Mouse (Mus musculus) natural killer cell, adult 2 months (primary cell): Measurements from ENCODE around the gene Rnps1.
"Not testable (repeated sequence)": the region's sequence is repeated elsewhere in the genome, so short reads cannot be mapped to it uniquely, and the experiment has no call there.

Experiments
- DNase-seq, 2 experiments: peaks; one replicate each; pipeline ENCODE4 v3.0.0; 2022; ENCODE audit warnings: low spot score in 2 of 2

Rnps1 gene

DNA sequence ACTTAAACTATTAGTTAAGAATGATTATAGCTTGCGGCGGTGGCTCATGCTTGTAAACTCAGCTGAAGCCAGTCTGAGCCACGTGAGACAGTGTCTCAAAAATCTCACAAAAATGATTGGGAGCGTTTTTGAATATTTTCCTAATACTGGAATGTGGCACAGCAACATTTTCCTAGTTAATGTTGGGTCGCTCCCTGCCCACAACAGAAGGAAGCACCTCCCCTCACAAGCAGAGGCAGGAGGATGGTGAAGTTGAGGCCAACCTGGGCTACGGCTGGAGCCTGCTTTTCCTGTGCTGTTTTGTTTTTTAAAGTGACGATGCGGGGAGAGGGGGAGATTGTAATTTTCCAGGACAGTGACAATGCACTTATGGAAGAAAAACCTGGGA lies 12.8 kb downstream of the Rnps1 start:
- DNase-seq, result no peak

DNA sequence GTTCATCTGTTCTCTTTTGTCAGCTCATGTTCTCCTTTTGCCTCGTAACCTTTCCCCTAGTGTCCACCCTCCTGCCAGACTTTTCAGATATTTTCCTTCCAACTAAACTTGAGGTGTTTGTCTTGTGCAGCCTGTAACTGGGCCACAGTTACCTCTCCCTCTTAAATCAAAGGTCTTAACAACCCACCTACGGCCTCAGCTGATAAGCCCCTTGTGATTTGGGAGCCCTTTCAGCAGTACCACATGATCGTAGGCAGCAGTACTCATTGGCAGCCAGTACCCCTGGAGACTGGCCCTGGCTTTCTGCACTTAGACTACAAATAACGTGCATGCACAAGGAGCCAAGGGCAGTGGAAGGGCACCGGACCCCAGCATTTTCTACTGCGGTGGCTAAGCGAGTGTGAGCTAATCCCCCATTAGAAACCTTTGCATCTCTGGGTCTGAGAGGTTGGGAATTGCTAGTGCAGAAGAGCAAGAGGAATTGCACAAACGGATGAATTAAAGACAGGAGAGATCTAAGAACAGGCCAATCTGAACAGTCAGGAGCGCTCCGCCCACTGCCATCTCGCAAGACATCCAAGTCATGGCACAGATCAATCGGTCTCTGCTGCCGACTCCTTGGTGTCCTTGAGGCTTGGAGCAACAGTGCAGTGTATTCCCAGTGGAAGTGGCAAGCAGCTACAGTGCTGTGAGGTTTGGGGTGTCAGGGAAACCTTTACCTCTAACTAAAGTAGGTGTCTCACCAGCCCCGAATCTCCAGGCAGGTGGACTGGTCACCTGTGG lies 15.0 kb downstream of the Rnps1 start:
- no peak for DNase-seq

- DNase-seq, result peak; percentile 45 to 53
Measured at GRCm38 (mm10) chr17:24437016-24437415, 22.7 kb downstream of the Rnps1 start.

GRCm38 (mm10) chr17:24440377-24440776 lies 26.0 kb downstream of the Rnps1 start:
- DNase-seq, result no peak

GRCm38 (mm10) chr17:24441148-24441547 lies 26.8 kb downstream of the Rnps1 start:
- no peak for DNase-seq

GRCm38 (mm10) chr17:24442107-24442506 lies 27.7 kb downstream of the Rnps1 start:
- no peak for DNase-seq

- no peak for DNase-seq
Measured at GRCm38 (mm10) chr17:24442632-24443155, 28.3 kb downstream of the Rnps1 start, which contains the start of gene Dnase1l2. TSS of gene Dnase1l2 (minus strand) at chr17:24443105.

GRCm38 (mm10) chr17:24443409-24443808 lies 29.0 kb downstream of the Rnps1 start:
- DNase-seq, result no peak

- no peak for DNase-seq
Measured at GRCm38 (mm10) chr17:24446590-24446989, 32.2 kb downstream of the Rnps1 start.

- DNase-seq, result no peak
Measured at GRCm38 (mm10) chr17:24449507-24449906, 35.1 kb downstream of the Rnps1 start.

GRCm38 (mm10) chr17:24451220-24451619 lies 36.9 kb downstream of the Rnps1 start:
- DNase-seq, result no peak

DNA sequence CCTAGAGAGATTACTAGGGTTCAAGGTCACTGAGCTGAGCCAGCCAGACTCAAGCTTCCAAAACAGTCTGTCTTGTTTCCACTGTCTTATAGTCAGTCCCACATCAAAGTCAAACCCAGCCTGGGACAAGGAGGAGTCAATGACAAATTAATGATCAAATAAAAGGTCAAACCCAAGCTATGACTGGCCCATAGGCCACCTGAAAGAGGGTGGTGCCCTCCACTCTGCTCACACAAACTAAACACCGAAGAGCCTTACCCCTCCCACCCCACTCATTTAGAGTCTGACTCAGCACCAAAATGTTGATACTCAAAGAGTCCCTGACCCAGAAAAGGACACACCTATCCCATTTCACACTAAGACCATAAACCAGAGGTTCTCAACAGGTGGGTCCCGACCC lies 39.0 kb downstream of the Rnps1 start:
- no peak for DNase-seq

- DNase-seq, result peak; percentile 23 to 45
Measured at GRCm38 (mm10) chr17:24454218-24454755, 39.9 kb downstream of the Rnps1 start.

- peak; percentile 100 for DNase-seq
Measured at GRCm38 (mm10) chr17:24454756-24455522, 40.6 kb downstream of the Rnps1 start.

- not testable (repeated sequence) for DNase-seq
Measured at GRCm38 (mm10) chr17:24455523-24456206, 41.3 kb downstream of the Rnps1 start.

DNA sequence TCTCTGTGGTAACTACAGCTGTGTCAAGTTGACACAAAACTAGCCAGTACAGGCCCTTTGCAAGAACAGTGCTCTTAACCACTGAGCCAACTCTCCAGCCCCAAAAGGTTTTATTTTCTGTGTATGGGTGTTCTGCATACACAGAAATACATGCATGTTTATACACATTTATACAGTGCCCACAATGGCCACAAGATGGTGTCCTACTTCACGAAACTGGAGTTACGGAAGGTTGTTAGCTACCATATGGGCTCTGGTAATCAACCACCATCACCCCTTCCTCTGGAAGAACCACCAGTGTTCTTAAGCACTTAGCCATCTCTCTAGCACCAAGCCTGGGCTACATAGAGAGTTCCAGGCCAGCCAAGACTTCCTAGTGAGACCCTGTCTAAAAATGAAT lies 47.2 kb downstream of the Rnps1 start:
- peak; percentile 26 to 42 for DNase-seq

- no peak for DNase-seq
Measured at GRCm38 (mm10) chr17:24462932-24463331, 48.6 kb downstream of the Rnps1 start.

DNA sequence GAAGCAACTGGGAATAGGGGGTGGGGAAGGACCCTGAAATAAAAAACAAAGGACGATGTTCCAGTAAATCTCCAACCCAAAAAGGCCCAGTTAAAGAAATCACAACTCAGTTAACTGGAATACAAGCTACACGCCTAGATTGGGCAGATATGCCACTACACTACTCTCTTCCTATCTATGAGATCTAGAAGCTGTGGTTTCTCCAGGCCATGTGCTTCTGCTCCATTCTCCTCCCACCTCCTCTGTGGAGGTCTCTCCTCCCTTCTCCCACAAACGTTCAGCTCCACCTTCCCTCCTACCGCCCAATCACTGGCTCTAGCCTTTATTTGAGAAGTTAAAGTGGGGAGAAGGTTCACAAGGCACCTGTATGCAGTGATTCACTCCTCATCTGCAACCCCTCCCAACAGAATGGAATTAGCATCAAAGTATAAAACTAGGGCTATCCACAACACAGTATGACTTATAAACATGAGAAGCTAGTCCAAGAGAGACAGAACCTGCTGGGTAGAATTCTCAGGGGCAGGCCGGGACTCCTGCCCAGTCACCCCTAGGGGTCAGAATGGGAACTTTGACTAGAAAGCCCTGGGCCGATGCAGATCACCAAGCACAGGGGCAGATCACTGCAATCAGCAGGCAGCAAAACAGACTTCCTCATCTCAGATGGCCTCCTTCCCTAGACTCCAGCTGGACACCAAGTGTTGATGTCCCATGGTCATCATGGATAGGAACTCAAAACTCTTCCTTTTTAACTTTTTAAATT lies 49.2 kb downstream of the Rnps1 start:
- no peak for DNase-seq

DNA sequence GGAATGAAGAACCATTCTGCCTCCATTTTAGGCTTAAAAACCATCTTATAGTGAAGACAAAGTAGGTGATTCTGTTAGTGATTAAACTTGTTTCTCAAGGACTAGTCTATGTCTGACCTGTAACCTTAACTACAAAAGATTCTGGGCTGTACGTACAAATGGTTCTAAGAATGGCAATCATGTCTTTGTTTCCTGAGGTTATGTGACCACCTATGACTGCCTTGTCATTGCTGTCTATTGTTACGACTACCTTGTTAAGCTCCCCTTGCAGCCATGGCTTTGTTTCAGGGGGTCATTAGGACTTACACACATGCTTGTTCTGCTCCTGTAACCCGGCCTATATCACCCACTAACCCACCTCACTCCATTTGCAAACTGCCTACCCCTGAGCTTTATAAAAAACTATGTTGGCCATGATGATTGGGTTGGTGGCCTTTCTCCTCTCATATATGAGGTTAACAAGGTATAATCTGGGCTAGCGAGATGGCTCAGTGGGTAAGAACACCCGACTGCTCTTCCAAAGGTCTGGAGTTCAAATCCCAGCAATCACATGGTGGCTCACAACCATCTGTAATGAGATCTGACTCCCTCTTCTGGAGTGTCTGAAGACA lies 54.4 kb downstream of the Rnps1 start:
- no peak for DNase-seq

DNA sequence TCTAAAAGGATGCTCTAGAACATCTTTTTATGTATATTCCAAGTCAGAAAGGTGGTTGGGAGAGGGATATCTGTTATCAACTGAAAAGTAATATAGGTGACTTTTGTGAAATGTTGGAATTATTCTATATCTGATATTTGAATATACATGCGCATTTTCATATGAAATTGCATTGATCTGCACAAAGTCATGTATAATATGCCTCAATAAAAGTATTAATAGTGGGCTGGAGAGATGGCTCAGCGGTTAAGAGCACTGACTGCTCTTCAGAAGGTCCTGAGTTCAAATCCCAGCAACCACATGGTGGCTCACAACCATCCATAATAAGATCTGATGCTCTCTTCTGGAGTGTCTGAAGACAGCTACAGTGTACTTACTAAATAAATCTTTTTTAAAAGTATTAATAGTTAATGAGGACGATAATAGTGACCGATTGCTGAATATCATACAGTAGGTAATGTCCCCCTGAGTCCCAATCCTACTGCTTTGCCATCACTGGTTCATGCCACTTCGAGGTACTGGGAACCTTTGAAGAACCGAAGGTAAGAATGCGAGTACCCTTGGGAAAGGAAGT lies 55.1 kb downstream of the Rnps1 start:
- no peak for DNase-seq
